8 mouse cellular contexts compared by ENCODE assay signal in the genomic region with DNA sequence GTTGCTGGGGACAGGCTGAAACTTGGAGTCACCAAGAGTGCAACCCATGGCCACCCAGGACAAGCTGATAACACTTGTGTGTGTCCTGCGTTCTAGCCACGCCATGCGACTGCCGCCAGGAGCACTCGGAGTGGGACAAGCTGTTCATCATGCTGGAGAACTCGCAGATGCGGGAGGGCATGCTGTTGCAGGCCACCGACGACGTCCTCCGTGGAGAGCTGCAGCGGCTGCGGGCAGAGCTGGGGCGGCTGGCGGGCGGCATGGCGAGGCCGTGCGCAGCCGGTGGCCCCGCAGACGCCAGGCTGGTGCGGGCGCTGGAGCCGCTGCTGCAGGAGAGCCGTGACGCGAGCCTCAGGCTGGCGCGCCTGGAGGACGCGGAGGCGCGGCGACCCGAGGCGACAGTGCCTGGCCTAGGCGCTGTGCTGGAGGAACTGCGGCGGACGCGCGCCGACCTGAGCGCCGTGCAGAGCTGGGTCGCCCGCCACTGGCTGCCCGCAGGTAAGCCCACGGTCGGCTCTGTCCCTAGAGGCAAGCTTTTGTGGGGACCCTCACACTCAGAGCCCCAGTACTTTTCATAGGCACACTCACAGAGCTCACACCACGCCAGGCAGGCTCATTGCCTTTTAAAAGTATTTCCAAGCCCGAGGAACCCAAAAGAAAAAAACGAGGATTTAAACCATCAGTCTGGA. TPM values are rescaled to one million over a fixed set of nuclear protein-coding genes. Genes with fewer than 3 reads are reported as not detected.
DNase-seq lines count a peak whose midpoint lies in the region; ATAC-seq lines count a peak whose summit lies in the region.

No protein-coding gene starts in this region.

- H3K4me1 ChIP-seq in intestine, embryonic 16.5 days (ENCODE audit: control insufficient read depth, insufficient read depth, low read length): peaks cover 10% of the 10 kb centered on the region; the same call in 1 of the 2 replicates
- H3K4me1 ChIP-seq in limb, embryonic 15.5 days: peaks cover 8% of the 10 kb centered on the region
- peaks cover 5% of the 10 kb centered on the region; the same call in 1 of the 2 replicates for H3K4me1 ChIP-seq in neural tube, embryonic 11.5 days (ENCODE audit: control insufficient read depth, insufficient read depth, low read length)

- no peaks in the 10 kb centered on the region for H3K9me3 ChIP-seq in intestine, embryonic 16.5 days (ENCODE audit: control insufficient read depth, low read length)
- no peaks in the 10 kb centered on the region for H3K9me3 ChIP-seq in limb, embryonic 15.5 days
- H3K9me3 ChIP-seq in neural tube, embryonic 11.5 days (ENCODE audit: control insufficient read depth, low read length): no peaks in the 10 kb centered on the region

- H3K4me3 ChIP-seq in intestine, embryonic 16.5 days (ENCODE audit: low read length): peak overlapping the region; percentile 58
- H3K4me3 ChIP-seq in limb, embryonic 15.5 days: peak overlapping the region; percentile 59
- peak overlapping the region; percentile 55 for H3K4me3 ChIP-seq in neural tube, embryonic 11.5 days (ENCODE audit: low read depth, low read length)

- WGBS in intestine, embryonic 16.5 days: 0% methylated on average over 54 of the region's 54 CpGs
- WGBS in limb, embryonic 15.5 days: under 1% methylated on average over 52 of the region's 54 CpGs
- under 1% methylated on average over 48 of the region's 54 CpGs for WGBS in neural tube, embryonic 11.5 days

- peaks cover 11% of the 10 kb centered on the region for H3K27me3 ChIP-seq in intestine, embryonic 16.5 days (replicated peaks; ENCODE audit: control insufficient read depth, insufficient read depth, low read length)
- no peaks in the 10 kb centered on the region for H3K27me3 ChIP-seq in limb, embryonic 15.5 days
- no peaks in the 10 kb centered on the region for H3K27me3 ChIP-seq in neural tube, embryonic 11.5 days (ENCODE audit: control insufficient read depth, insufficient read depth, low read length)

- H3K9ac ChIP-seq in intestine, embryonic 16.5 days (ENCODE audit: low read depth, low read length): peak overlapping the region; percentile 71
- peak overlapping the region; percentile 63 for H3K9ac ChIP-seq in limb, embryonic 15.5 days
- peak overlapping the region; percentile 72 for H3K9ac ChIP-seq in neural tube, embryonic 11.5 days (ENCODE audit: low read length)

- ATAC-seq in intestine, embryonic 16.5 days: peak; percentile 91
- 0 out of 2 replicates have a peak, but pooled peaks have one; percentile 69 for ATAC-seq in limb, embryonic 15.5 days (ENCODE audit: insufficient number of reproducible peaks, low FRiP score, low TSS enrichment, low read depth)
- ATAC-seq in neural tube, embryonic 11.5 days (ENCODE audit: insufficient read depth, low FRiP score, low TSS enrichment): peak; percentile 91

- peak; percentile 24 to 74 for DNase-seq in adrenal gland, adult (ENCODE audit: inconsistent age in 2 of 2, low spot score in 1 of 2)
- DNase-seq in adrenal gland, adult 8-10 months: no peak
- peak; percentile 10 to 15 for DNase-seq in cerebellum, postnatal 36 days
- peak; percentile 19 to 46 for DNase-seq in gastrocnemius, adult 8-10 months (ENCODE audit: low spot score in 2 of 2)
- DNase-seq in neural tube, embryonic 11.5 days (ENCODE audit: low spot score): peak; percentile 71
- DNase-seq in yolk sac, embryonic 10.5 days (ENCODE audit: low spot score): peak; percentile 31

- peak overlapping the region; percentile 91 for H3K4me2 ChIP-seq in intestine, embryonic 16.5 days (ENCODE audit: low read depth, low read length)
- H3K4me2 ChIP-seq in limb, embryonic 15.5 days: peak overlapping the region; percentile 89
- H3K4me2 ChIP-seq in neural tube, embryonic 11.5 days (ENCODE audit: low read depth): peak overlapping the region; percentile 97

- no peaks in the 10 kb centered on the region for H3K36me3 ChIP-seq in intestine, embryonic 16.5 days (ENCODE audit: control insufficient read depth, insufficient read depth, low read length)
- H3K36me3 ChIP-seq in limb, embryonic 15.5 days: peaks cover 4% of the 10 kb centered on the region; the same call in 1 of the 2 replicates
- no peaks in the 10 kb centered on the region for H3K36me3 ChIP-seq in neural tube, embryonic 11.5 days (ENCODE audit: control insufficient read depth, insufficient read depth, low read length)

- H3K27ac ChIP-seq in intestine, embryonic 16.5 days (ENCODE audit: low read length): no peak overlapping the region
- H3K27ac ChIP-seq in limb, embryonic 15.5 days: peak overlapping the region; percentile 85
- peak overlapping the region; percentile 21; the same call in 1 of the 2 replicates for H3K27ac ChIP-seq in neural tube, embryonic 11.5 days (ENCODE audit: low read depth, low read length)

RNA-seq across cellular contexts. Expression of a gene that starts 1.0 kb away (rescaled TPM):
- under 1 TPM in 2 of 4 experiments, not detected in 2; 0.18 to 0.59 TPM for total RNA-seq in adrenal gland, adult 8-10 months (2022)
- 1 to 10 TPM; 2.6 to 4.4 (median 3.3) TPM for total RNA-seq in gastrocnemius, adult 8-10 months (2022)
- polyA plus RNA-seq in intestine, embryonic 16.5 days (2015; fragmentation: Nextera tagmentation; extraction: Ambion mirVana): 2.7 and 3.0 TPM in 2 replicates
- polyA plus RNA-seq in limb, embryonic 15.5 days (2015; fragmentation: Nextera tagmentation; extraction: Ambion mirVana): 31.9 and 43.6 TPM in 2 replicates
- polyA plus RNA-seq in neural tube, embryonic 11.5 days (2014; fragmentation: Nextera tagmentation; extraction: Ambion mirVana): 21.2 and 23.3 TPM in 2 replicates
